Mouse (Mus musculus): Measurements from ENCODE around the gene Fgf4.

- no peak for TF ChIP-seq POLR2AphosphoS2 (IDR thresholded peaks at IDR 0.05; ENCODE audit: low read depth, low read length)
- TF ChIP-seq EP300 (IDR thresholded peaks at IDR 0.05; ENCODE audit: low read length) = no peak
- TF ChIP-seq BHLHE40 (IDR thresholded peaks at IDR 0.05; ENCODE audit: low read depth, low read length) = no peak
These were observed 67.3 kb downstream of the Fgf4 start for GRCm38 (mm10) chr7:144914296-144914947.
